Mouse (Mus musculus) limb, embryonic 12.5 days (tissue): ENCODE data around the gene Zdhhc20. TPM values are rescaled to one million over a fixed set of nuclear protein-coding genes. Genes with fewer than 3 reads are reported as not detected.

ENCODE experiments used
- ATAC-seq: fragments of 200-750 bp; cut with Nextera tagmentation; 2 replicates; pipeline ENCODE4 v1.8.0; 2017; ENCODE audit warnings: low read depth, moderate TSS enrichment; ENCODE audit not compliant: insufficient number of reproducible peaks, insufficient read depth, low FRiP score, low TSS enrichment
- H3K27ac ChIP-seq: fragments of 300-500 bp; sonication (generic); 2 replicates; pipeline ENCODE4 v1.5.1; 2016; ENCODE audit warnings: mild to moderate bottlenecking, moderate library complexity
- H3K27me3 ChIP-seq: fragments of 300-500 bp; sonication (generic); 2 replicates; pipeline ENCODE4 v1.6.1; 2016; ENCODE audit warnings: mild to moderate bottlenecking, moderate library complexity
- H3K36me3 ChIP-seq: fragments of 300-500 bp; sonication (generic); 2 replicates; pipeline ENCODE4 v1.6.1; 2016; ENCODE audit warnings: mild to moderate bottlenecking, moderate library complexity
- H3K4me1 ChIP-seq: fragments of 300-500 bp; sonication (generic); replicated peaks from 2 replicates; pipeline ENCODE4 v1.6.1; 2016
- H3K4me2 ChIP-seq: fragments of 300-500 bp; sonication (generic); 2 replicates; pipeline ENCODE4 v1.6.1; 2016; ENCODE audit warnings: mild to moderate bottlenecking, moderate library complexity
- H3K4me3 ChIP-seq: fragments of 300-500 bp; sonication (generic); replicated peaks from 2 replicates; pipeline ENCODE4 v1.5.1; 2016; ENCODE audit warnings: mild to moderate bottlenecking
- H3K9ac ChIP-seq: fragments of 300-500 bp; sonication (generic); replicated peaks from 2 replicates; pipeline ENCODE4 v1.6.1; 2016; ENCODE audit warnings: mild to moderate bottlenecking, moderate library complexity
- H3K9me3 ChIP-seq: fragments of 300-500 bp; sonication (generic); 2 replicates; pipeline ENCODE4 v1.6.1; 2016; ENCODE audit warnings: mild to moderate bottlenecking, moderate library complexity
- WGBS: fragments of 180-500 bp; shearing (Covaris S2); methylation state at CpG from one replicate; pipeline ENCODE4 v1.1.7; 2016; 5-methylcytosine and 5-hydroxymethylcytosine counted together
- polyA plus RNA-seq: library from polyadenylated mRNA; unstranded; fragments of >200 nt; fragmentation: Nextera tagmentation; extraction: Ambion mirVana; gene quantifications from 2 replicates; pipeline ENCODE4 v1.2.1, GENCODE M21; 2016

Gene Zdhhc20
- polyA plus RNA-seq, 1 experiment from 2014 or later = 78.4 TPM

DNA sequence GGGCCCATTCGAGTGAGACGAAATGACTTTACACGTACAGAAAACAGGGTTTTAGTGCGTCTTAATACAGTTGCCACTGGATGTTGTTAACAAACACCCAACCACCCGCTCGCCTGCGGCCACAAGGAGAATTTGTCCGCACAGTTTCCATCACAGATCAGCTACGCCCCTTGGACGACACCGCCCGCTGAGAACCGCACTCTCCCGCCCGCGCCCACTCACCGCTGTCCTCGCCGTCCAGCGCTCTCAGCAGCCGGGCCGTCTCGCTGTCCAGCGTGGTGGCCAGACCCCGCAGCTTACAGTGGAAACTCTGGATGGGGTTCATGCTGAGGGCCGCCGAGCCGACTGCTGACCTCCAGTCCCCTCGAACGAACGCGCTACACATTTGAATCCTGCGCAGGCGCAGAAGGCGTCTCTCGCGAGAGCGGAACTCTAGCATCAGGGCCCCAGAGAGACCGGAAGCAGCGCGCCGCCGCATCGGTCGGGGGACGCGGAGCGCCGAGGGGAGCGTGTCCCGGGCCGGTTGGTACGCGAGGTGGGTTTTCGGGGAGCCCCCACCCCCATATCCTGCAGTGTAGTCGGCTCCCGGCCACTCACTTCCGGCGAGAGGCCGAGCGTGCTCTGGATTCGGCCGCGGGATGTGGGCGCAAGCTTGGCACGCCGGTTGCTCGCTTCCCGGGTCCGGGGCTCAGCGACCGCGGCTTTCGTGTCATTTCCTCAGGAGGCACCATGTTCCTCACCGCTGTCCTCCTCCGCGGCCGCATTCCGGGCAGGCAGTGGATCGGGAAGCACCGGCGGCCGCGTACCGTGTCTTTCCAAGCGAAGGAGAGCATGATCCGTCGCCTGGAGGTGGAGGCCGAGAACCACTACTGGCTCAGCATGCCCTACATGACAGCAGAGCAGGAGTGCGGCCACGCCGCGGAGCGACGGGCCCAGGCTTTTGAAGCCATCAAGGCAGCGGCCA, 64.0 kb downstream of the Zdhhc20 start, which contains the start of the genes Ska3 and Mrpl57:
Ska3 (minus strand) TSS at position 398 of the 964 bp plus-strand sequence.
Mrpl57 (plus strand) TSS at position 447 of the 964 bp plus-strand sequence.
- Histone ChIP-seq H3K4me3 (peak within 1 kb of the TSS; percentile 81), H3K27me3 (no peaks in the 10 kb centered on the region), H3K4me2 (peak within 1 kb of the TSS; percentile 74), H3K9ac (peak within 1 kb of the TSS; percentile 88), H3K4me1 (peaks cover 16% of the 10 kb centered on the region), H3K9me3 (no peaks in the 10 kb centered on the region), H3K36me3 (peaks cover 25% of the 10 kb centered on the region), H3K27ac (peak within 1 kb of the TSS; percentile 95)
- ATAC-seq = peak; percentile 90
- under 1% methylated on average over 96 of the region's 96 CpGs for WGBS

DNA sequence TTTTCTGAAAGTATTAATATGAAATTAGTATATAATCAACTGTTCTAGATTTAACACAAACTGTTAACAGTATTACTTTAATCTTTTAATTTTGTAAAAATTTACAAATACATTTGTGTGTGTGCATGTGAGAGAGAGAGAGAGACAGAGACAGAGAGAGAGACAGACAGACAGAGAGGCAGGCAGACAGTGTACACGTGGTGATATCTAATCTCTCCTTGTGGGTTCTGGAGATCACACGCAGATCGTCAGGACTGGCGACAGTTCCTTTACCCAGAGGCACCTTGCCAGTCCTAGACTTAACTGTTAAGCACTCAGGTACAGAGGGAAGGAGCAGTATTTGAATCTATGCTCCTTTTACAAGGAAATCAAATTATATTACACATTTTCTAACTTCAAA, 69.2 kb downstream of the Zdhhc20 start:
- no peak overlapping the region for H3K4me3 ChIP-seq
- H3K27me3 ChIP-seq = no peaks in the 10 kb centered on the region
- H3K27ac ChIP-seq = no peak overlapping the region
- peaks cover 73% of the 10 kb centered on the region for H3K36me3 ChIP-seq
- H3K9me3 ChIP-seq = no peaks in the 10 kb centered on the region
- H3K4me1 ChIP-seq = peaks cover 5% of the 10 kb centered on the region; the same call in 1 of the 2 replicates
- H3K4me2 ChIP-seq = no peak overlapping the region
- no peak for ATAC-seq
- no peak overlapping the region for H3K9ac ChIP-seq
- WGBS = 88% methylated on average over 4 of the region's 4 CpGs

DNA sequence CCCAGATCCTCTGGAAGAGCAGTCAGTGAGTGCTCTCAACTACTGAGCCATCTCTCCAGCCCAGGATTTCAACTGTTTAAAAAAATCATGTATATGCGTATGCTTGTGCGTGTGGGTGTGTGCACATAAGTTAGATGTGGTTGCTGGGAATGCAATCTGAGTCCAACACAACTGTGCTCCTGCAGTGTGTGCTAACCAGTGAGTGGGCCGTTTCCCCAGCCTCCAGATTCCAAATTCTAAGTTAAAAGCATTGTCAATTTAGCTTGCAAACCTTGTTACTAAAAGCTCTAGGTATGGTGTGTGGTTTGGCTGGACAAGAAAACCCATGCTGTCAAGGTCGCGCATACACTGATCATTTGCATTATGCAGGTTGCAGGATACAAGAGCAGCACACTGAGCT, 78.2 kb downstream of the Zdhhc20 start:
- WGBS = 96% methylated on average over 5 of the region's 5 CpGs
- no peak overlapping the region for H3K27ac ChIP-seq
- H3K9ac ChIP-seq = no peak overlapping the region
- H3K4me2 ChIP-seq = no peak overlapping the region
- H3K4me3 ChIP-seq = no peak overlapping the region
- ATAC-seq = no peak
- H3K9me3 ChIP-seq = no peaks in the 10 kb centered on the region; the same call in 1 of the 2 replicates
- H3K4me1 ChIP-seq = no peaks in the 10 kb centered on the region
- peaks cover 89% of the 10 kb centered on the region for H3K36me3 ChIP-seq
- no peaks in the 10 kb centered on the region for H3K27me3 ChIP-seq

DNA sequence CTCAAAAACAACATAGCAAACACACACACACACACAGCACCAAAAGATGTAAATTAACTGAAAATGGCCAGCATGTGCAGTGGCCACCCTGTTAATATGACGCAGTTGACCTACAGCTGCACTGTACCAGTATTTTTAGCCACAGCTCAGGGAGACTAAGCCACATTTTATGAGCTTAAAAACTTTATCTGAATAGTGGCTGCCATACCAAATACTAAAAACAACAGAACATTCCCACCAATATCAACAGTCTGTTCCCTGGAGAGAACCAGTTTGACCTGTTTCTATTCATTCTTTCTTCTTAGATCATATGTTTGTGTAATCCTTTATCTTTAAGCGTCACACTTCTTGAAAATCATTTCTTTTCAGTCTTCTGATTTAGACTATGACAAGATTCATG, 79.2 kb downstream of the Zdhhc20 start:
- Histone ChIP-seq H3K4me1 (no peaks in the 10 kb centered on the region), H3K36me3 (peaks cover 89% of the 10 kb centered on the region), H3K27me3 (no peaks in the 10 kb centered on the region), H3K4me3 (no peak overlapping the region), H3K4me2 (no peak overlapping the region), H3K9ac (no peak overlapping the region), H3K9me3 (no peaks in the 10 kb centered on the region; the same call in 1 of the 2 replicates), H3K27ac (no peak overlapping the region)
- no peak for ATAC-seq
- 92% methylated on average over 2 of the region's 2 CpGs for WGBS

GRCm38 (mm10) chr14:57808558-57808957, 81.5 kb downstream of the Zdhhc20 start:
- Histone ChIP-seq H3K4me1 (no peaks in the 10 kb centered on the region), H3K27me3 (no peaks in the 10 kb centered on the region), H3K36me3 (peaks cover 89% of the 10 kb centered on the region), H3K9ac (no peak overlapping the region), H3K4me2 (no peak overlapping the region), H3K9me3 (no peaks in the 10 kb centered on the region), H3K27ac (no peak overlapping the region), H3K4me3 (no peak overlapping the region)
- 74% methylated on average over 5 of the region's 5 CpGs for WGBS
- no peak for ATAC-seq

- no peak overlapping the region for H3K4me3 ChIP-seq
- peaks cover 19% of the 10 kb centered on the region for H3K4me1 ChIP-seq
- WGBS = 83% methylated on average over 4 of the region's 4 CpGs
- no peaks in the 10 kb centered on the region for H3K27me3 ChIP-seq
- no peaks in the 10 kb centered on the region for H3K9me3 ChIP-seq
- H3K4me2 ChIP-seq = no peak overlapping the region
- H3K36me3 ChIP-seq = peaks cover 77% of the 10 kb centered on the region
- H3K9ac ChIP-seq = no peak overlapping the region
- no peak overlapping the region for H3K27ac ChIP-seq
- no peak for ATAC-seq
Observed at GRCm38 (mm10) chr14:57803731-57804130, 86.3 kb downstream of the Zdhhc20 start.

GRCm38 (mm10) chr14:57797991-57798931, 91.8 kb downstream of the Zdhhc20 start, which contains the start of gene Sap18:
Gene Sap18 (plus strand): TSS chr14:57798180.
- ATAC-seq = peak; percentile 93
- Histone ChIP-seq H3K27ac (peak within 1 kb of the TSS; percentile 81), H3K27me3 (no peaks in the 10 kb centered on the region), H3K4me3 (peak within 1 kb of the TSS; percentile 80), H3K4me1 (peaks cover 19% of the 10 kb centered on the region), H3K36me3 (peaks cover 25% of the 10 kb centered on the region), H3K4me2 (peak within 1 kb of the TSS; percentile 83), H3K9ac (peak within 1 kb of the TSS; percentile 91), H3K9me3 (no peaks in the 10 kb centered on the region)
- WGBS = under 1% methylated on average over 97 of the region's 99 CpGs

DNA sequence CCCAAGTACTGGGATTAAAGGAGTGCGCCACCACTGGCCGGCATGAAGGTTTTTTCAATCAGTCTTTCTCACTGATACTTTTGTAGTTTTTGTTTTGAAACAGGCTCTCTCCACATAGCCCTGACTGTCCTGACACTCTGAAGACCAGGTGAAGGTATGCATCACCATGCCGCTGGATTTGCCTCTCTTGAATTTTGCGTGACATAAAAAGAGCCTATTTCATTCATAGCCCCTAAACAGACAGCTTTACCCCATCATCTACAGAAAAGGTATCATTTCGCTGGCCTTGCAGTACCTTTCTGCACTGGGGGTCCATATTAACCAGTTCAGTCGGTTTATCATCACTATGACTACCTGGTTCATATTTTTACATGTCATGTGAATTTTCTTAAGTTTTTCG, 92.5 kb downstream of the Zdhhc20 start:
- Histone ChIP-seq H3K9ac (no peak overlapping the region; the same call in 1 of the 2 replicates), H3K27ac (0 out of 2 replicates have a peak overlapping the region, but pooled peaks have one; percentile 45), H3K36me3 (peaks cover 18% of the 10 kb centered on the region), H3K4me3 (peak overlapping the region; percentile 80), H3K4me1 (peaks cover 19% of the 10 kb centered on the region), H3K27me3 (no peaks in the 10 kb centered on the region), H3K4me2 (peak overlapping the region; percentile 62), H3K9me3 (no peaks in the 10 kb centered on the region)
- WGBS = 13% methylated on average over 7 of the region's 7 CpGs
- ATAC-seq = peak; percentile 56

DNA sequence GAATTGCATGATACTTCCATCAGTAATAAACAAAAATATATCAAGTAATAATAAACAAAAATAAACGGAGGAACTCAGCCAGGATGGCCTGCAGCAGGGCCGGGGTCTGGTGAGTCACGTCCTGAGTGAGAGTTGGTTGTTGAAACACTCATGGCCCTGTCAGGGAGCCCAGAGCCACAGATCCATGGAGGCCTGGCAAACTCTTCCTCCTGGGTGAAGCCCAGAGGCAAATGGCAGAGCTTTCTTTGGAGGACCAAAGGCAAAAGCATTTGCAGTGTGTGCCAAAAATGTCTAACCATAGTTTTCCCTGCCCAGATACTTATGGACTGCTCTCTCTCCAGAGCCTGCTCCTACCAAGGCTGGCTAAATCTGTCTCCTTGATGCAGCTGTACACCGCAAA, 98.9 kb downstream of the Zdhhc20 start:
- 85% methylated on average over 4 of the region's 4 CpGs for WGBS
- H3K27me3 ChIP-seq = no peaks in the 10 kb centered on the region
- no peak for ATAC-seq
- no peak overlapping the region for H3K4me3 ChIP-seq
- no peaks in the 10 kb centered on the region for H3K9me3 ChIP-seq
- H3K4me1 ChIP-seq = no peaks in the 10 kb centered on the region
- H3K36me3 ChIP-seq = no peaks in the 10 kb centered on the region
- H3K9ac ChIP-seq = no peak overlapping the region
- H3K4me2 ChIP-seq = no peak overlapping the region
- H3K27ac ChIP-seq = no peak overlapping the region

DNA sequence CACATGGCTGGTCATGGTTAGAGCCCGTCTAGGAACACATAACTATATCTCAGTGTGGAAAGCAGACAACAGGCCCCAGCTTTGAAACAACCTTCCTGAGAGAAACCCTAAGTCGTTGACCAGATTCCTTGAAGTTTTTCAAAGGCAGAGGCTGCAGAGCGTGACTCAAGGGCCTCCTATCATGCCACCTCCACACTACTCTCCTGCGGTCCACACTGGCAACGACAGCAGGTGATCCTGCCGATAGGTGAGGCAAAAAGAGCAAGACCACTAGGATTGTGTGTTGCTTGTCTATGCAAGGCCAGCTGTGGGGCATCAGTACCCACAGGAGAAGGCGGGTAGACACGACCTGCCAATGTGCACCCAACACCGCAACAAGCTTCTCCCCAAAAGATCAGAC, 100.3 kb downstream of the Zdhhc20 start:
- Histone ChIP-seq H3K4me3 (no peak overlapping the region), H3K4me1 (no peaks in the 10 kb centered on the region), H3K9ac (no peak overlapping the region), H3K4me2 (no peak overlapping the region), H3K27ac (no peak overlapping the region), H3K9me3 (no peaks in the 10 kb centered on the region), H3K27me3 (no peaks in the 10 kb centered on the region), H3K36me3 (no peaks in the 10 kb centered on the region)
- no peak for ATAC-seq
- 85% methylated on average over 9 of the region's 9 CpGs for WGBS

- 65% methylated on average over 2 of the region's 2 CpGs for WGBS
- no peak for ATAC-seq
- H3K4me3 ChIP-seq = no peak overlapping the region
- no peak overlapping the region for H3K27ac ChIP-seq
- H3K4me1 ChIP-seq = no peaks in the 10 kb centered on the region
- no peak overlapping the region for H3K9ac ChIP-seq
- no peaks in the 10 kb centered on the region for H3K36me3 ChIP-seq
- H3K4me2 ChIP-seq = no peak overlapping the region
- no peaks in the 10 kb centered on the region for H3K27me3 ChIP-seq
- no peaks in the 10 kb centered on the region for H3K9me3 ChIP-seq
Observed at GRCm38 (mm10) chr14:57789311-57789710, 100.8 kb downstream of the Zdhhc20 start.
